Mouse (Mus musculus) limb, embryonic 12.5 days (tissue): ENCODE data around the gene Slc2a3. TPM values are rescaled to one million over a fixed set of nuclear protein-coding genes. Genes with fewer than 3 reads are reported as not detected.
A peak's percentile ranks its signal among the peaks of the same experiment; 100 is the strongest.

Experiments used
- ATAC-seq: fragments of 200-750 bp; cut with Nextera tagmentation; 2 replicates; pipeline ENCODE4 v1.8.0; 2017; ENCODE audit warnings: low read depth, moderate TSS enrichment; ENCODE audit not compliant: insufficient number of reproducible peaks, insufficient read depth, low FRiP score, low TSS enrichment
- H3K27ac ChIP-seq: fragments of 300-500 bp; sonication (generic); 2 replicates; pipeline ENCODE4 v1.5.1; 2016; ENCODE audit warnings: mild to moderate bottlenecking, moderate library complexity
- H3K27me3 ChIP-seq: fragments of 300-500 bp; sonication (generic); 2 replicates; pipeline ENCODE4 v1.6.1; 2016; ENCODE audit warnings: mild to moderate bottlenecking, moderate library complexity
- H3K36me3 ChIP-seq: fragments of 300-500 bp; sonication (generic); 2 replicates; pipeline ENCODE4 v1.6.1; 2016; ENCODE audit warnings: mild to moderate bottlenecking, moderate library complexity
- H3K4me1 ChIP-seq: fragments of 300-500 bp; sonication (generic); replicated peaks from 2 replicates; pipeline ENCODE4 v1.6.1; 2016
- H3K4me2 ChIP-seq: fragments of 300-500 bp; sonication (generic); 2 replicates; pipeline ENCODE4 v1.6.1; 2016; ENCODE audit warnings: mild to moderate bottlenecking, moderate library complexity
- H3K4me3 ChIP-seq: fragments of 300-500 bp; sonication (generic); replicated peaks from 2 replicates; pipeline ENCODE4 v1.5.1; 2016; ENCODE audit warnings: mild to moderate bottlenecking
- H3K9ac ChIP-seq: fragments of 300-500 bp; sonication (generic); replicated peaks from 2 replicates; pipeline ENCODE4 v1.6.1; 2016; ENCODE audit warnings: mild to moderate bottlenecking, moderate library complexity
- H3K9me3 ChIP-seq: fragments of 300-500 bp; sonication (generic); 2 replicates; pipeline ENCODE4 v1.6.1; 2016; ENCODE audit warnings: mild to moderate bottlenecking, moderate library complexity
- WGBS: fragments of 180-500 bp; shearing (Covaris S2); methylation state at CpG from one replicate; pipeline ENCODE4 v1.1.7; 2016; 5-methylcytosine and 5-hydroxymethylcytosine counted together
- polyA plus RNA-seq: library from polyadenylated mRNA; unstranded; fragments of >200 nt; fragmentation: Nextera tagmentation; extraction: Ambion mirVana; gene quantifications from 2 replicates; pipeline ENCODE4 v1.2.1, GENCODE M21; 2016

Gene Slc2a3
- polyA plus RNA-seq, 1 experiment from 2014 or later, result 89.5 TPM

DNA sequence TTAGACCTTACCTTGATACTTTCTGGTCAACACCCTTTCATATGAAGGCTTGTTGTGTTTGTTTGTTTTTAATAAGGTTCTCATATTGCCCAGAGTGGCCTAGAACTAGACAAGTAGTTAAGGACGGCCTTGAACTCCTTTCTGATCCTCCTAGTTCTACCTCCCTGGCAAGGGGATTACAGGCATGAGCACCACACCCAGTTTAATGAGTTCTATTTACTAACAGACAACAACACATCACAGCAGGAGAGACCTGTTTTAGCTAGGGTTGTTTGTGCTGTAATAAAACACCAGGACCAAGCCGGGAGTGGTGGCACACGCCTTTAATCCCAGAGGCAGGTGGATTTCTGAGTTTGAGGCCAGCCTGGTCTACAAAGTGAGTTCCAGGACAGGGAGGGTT is 39.0 kb downstream of the Slc2a3 start:
- no peak for ATAC-seq
- WGBS, result 53% methylated on average over 3 of the region's 3 CpGs
- H3K4me3 ChIP-seq, result no peak overlapping the region
- H3K27me3 ChIP-seq, result peaks cover 4% of the 10 kb centered on the region; the same call in 1 of the 2 replicates
- H3K9me3 ChIP-seq, result no peaks in the 10 kb centered on the region
- H3K27ac ChIP-seq, result no peak overlapping the region
- no peak overlapping the region for H3K9ac ChIP-seq
- H3K4me2 ChIP-seq, result no peak overlapping the region
- H3K36me3 ChIP-seq, result no peaks in the 10 kb centered on the region
- peaks cover 26% of the 10 kb centered on the region for H3K4me1 ChIP-seq

GRCm38 (mm10) chr6:122761901-122762300 is 39.5 kb downstream of the Slc2a3 start:
- no peaks in the 10 kb centered on the region for H3K9me3 ChIP-seq
- no peak for ATAC-seq
- H3K4me3 ChIP-seq, result no peak overlapping the region
- peaks cover 4% of the 10 kb centered on the region; the same call in 1 of the 2 replicates for H3K27me3 ChIP-seq
- no peak overlapping the region for H3K9ac ChIP-seq
- peaks cover 24% of the 10 kb centered on the region for H3K4me1 ChIP-seq
- peak overlapping the region; percentile 50; the same call in 1 of the 2 replicates for H3K4me2 ChIP-seq
- no peaks in the 10 kb centered on the region for H3K36me3 ChIP-seq
- H3K27ac ChIP-seq, result no peak overlapping the region

DNA sequence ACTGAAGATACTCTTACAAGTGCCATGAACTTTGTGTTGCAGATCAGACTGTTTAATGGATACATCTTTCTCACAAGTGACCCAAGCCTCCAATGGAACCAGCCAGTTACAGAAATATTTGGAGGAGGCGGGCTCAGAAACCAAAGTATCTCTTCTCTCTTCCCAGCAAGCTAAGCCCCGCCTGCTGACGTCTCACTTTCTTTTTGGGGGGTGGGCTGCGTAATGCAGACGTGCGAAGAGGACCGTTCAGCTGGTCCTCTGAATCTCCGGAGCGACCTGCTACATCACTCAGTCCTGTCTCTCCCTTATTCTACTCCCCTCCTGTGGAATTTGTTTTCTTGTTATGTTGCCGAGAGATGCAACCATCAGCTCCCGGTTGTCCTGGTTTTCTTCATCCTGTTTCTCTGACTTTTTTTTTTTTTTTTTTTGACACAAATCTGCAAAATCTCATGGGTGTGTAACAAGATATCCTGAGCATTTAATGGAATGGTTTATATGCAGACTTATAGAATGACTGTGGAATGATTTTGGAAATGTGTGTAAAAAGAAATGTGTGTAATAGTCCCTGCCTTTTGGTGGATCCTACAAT is 40.3 kb downstream of the Slc2a3 start:
- Histone ChIP-seq H3K4me2 (peak overlapping the region; percentile 50), H3K27ac (no peak overlapping the region), H3K9me3 (no peaks in the 10 kb centered on the region), H3K4me1 (peaks cover 20% of the 10 kb centered on the region), H3K27me3 (peaks cover 4% of the 10 kb centered on the region; the same call in 1 of the 2 replicates), H3K36me3 (no peaks in the 10 kb centered on the region), H3K4me3 (peak overlapping the region; percentile 40), H3K9ac (no peak overlapping the region)
- 1% methylated on average over 11 of the region's 11 CpGs for WGBS
- peak; percentile 58 for ATAC-seq

DNA sequence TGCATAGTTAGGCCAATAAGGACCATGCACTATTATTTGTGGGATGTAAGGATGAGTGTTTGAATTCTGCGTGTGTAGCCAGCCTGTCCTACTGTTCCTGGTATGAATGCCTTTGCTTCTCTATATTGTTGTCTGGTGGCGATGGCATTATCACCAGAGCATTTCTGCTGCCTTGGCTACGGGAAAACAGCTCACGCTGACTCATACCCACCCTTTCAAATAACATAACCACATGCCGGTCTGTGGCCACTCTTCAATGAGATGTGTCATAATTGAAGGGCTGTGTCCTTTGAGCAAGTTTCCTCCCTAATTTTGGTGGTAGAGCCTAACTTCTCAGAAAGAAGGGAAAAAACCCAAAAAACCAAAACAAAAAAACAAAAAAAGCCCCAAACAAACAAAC is 42.7 kb downstream of the Slc2a3 start:
- Histone ChIP-seq H3K4me3 (no peak overlapping the region), H3K27ac (no peak overlapping the region), H3K4me1 (peaks cover 3% of the 10 kb centered on the region), H3K27me3 (peaks cover 4% of the 10 kb centered on the region; the same call in 1 of the 2 replicates), H3K36me3 (no peaks in the 10 kb centered on the region), H3K9ac (no peak overlapping the region), H3K9me3 (no peaks in the 10 kb centered on the region), H3K4me2 (no peak overlapping the region)
- ATAC-seq, result no peak
- 93% methylated on average over 5 of the region's 5 CpGs for WGBS

GRCm38 (mm10) chr6:122755913-122756312 is 45.5 kb downstream of the Slc2a3 start:
- Histone ChIP-seq H3K4me1 (no peaks in the 10 kb centered on the region), H3K27ac (no peak overlapping the region), H3K4me2 (no peak overlapping the region), H3K9me3 (no peaks in the 10 kb centered on the region), H3K9ac (no peak overlapping the region), H3K4me3 (no peak overlapping the region), H3K27me3 (no peaks in the 10 kb centered on the region), H3K36me3 (no peaks in the 10 kb centered on the region)
- no peak for ATAC-seq
- WGBS, result 31% methylated on average over 1 of the region's 2 CpGs

GRCm38 (mm10) chr6:122750579-122750978 is 50.9 kb downstream of the Slc2a3 start:
- H3K9ac ChIP-seq, result no peak overlapping the region
- WGBS, result 87% methylated on average over 6 of the region's 6 CpGs
- no peak for ATAC-seq

DNA sequence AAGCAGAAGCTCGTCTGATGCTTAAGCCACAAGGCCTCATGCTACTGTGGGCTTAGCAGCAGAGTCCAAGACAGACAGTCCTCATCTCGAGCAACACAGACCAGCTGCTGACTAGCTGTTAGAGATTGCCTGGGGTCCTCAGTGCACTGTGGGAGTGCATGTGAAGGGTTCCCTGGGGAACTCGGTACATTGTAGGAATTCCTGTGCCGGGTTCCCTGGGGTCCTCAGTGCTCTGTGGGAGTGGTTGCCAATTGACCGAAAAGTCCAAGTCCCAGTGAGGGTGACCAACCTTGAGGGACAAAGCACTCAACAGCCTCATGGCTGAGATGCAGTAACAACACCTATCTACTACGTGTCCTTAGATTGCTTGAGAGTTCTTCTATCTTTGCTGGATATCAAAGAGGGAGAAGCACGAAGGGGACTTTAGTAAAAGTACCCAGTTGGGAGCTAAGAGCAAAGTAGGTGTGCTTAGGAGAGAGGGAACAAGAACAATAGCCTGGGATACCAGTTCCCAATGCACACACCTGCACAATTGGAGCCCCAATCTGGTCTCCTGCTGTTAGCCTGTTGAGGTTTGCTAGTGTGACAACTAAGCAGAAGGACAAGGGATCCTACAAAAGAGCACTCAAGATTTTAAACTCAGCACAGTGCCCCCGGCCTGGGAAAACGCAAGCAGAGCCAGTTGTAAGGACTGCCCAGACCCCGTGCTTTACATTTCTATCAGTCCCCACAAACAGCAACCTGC is 56.8 kb downstream of the Slc2a3 start:
- peaks cover 6% of the 10 kb centered on the region; the same call in 1 of the 2 replicates for H3K4me1 ChIP-seq
- H3K9ac ChIP-seq, result no peak overlapping the region
- H3K9me3 ChIP-seq, result no peaks in the 10 kb centered on the region
- no peak for ATAC-seq
- peaks cover 37% of the 10 kb centered on the region for H3K27me3 ChIP-seq
- peak overlapping the region; percentile 41; the same call in 1 of the 2 replicates for H3K27ac ChIP-seq
- no peaks in the 10 kb centered on the region for H3K36me3 ChIP-seq
- no peak overlapping the region for H3K4me3 ChIP-seq
- H3K4me2 ChIP-seq, result no peak overlapping the region
- 31% methylated on average over 10 of the region's 10 CpGs for WGBS

More at GRCm38 (mm10) chr6:122750579-122750978, 50.9 kb downstream of the Slc2a3 start:
- H3K4me2 ChIP-seq, result no peak overlapping the region
- no peaks in the 10 kb centered on the region for H3K27me3 ChIP-seq
- no peaks in the 10 kb centered on the region for H3K9me3 ChIP-seq
- no peak overlapping the region for H3K4me3 ChIP-seq
- no peaks in the 10 kb centered on the region for H3K36me3 ChIP-seq
- H3K27ac ChIP-seq, result no peak overlapping the region
- no peaks in the 10 kb centered on the region for H3K4me1 ChIP-seq

- H3K4me1 ChIP-seq, result peaks cover 6% of the 10 kb centered on the region; the same call in 1 of the 2 replicates
- 0 out of 2 replicates have a peak, but pooled peaks cover 3% of the 10 kb centered on the region for H3K36me3 ChIP-seq
- WGBS, result 17% methylated on average over 11 of the region's 11 CpGs
- H3K27me3 ChIP-seq, result peaks cover 37% of the 10 kb centered on the region
- no peak overlapping the region for H3K27ac ChIP-seq
- H3K4me2 ChIP-seq, result 0 out of 2 replicates have a peak overlapping the region, but pooled peaks have one; percentile 75
- H3K4me3 ChIP-seq, result no peak overlapping the region
- H3K9me3 ChIP-seq, result no peaks in the 10 kb centered on the region
- no peak for ATAC-seq
- H3K9ac ChIP-seq, result no peak overlapping the region
Observed at GRCm38 (mm10) chr6:122743353-122743752, 58.1 kb downstream of the Slc2a3 start.

- WGBS, result 1% methylated on average over 23 of the region's 23 CpGs
- peaks cover 3% of the 10 kb centered on the region; the same call in 1 of the 2 replicates for H3K36me3 ChIP-seq
- peaks cover 37% of the 10 kb centered on the region for H3K27me3 ChIP-seq
- peak overlapping the region; percentile 52 for H3K4me3 ChIP-seq
- no peak overlapping the region for H3K27ac ChIP-seq
- no peak; the same call in 1 of the 2 replicates for ATAC-seq
- H3K9me3 ChIP-seq, result no peaks in the 10 kb centered on the region
- H3K4me2 ChIP-seq, result peak overlapping the region; percentile 75
- peak overlapping the region; percentile 60 for H3K9ac ChIP-seq
- H3K4me1 ChIP-seq, result peaks cover 6% of the 10 kb centered on the region; the same call in 1 of the 2 replicates
Observed at GRCm38 (mm10) chr6:122742228-122742899, 59.1 kb downstream of the Slc2a3 start.

GRCm38 (mm10) chr6:122741460-122742227 is 59.8 kb downstream of the Slc2a3 start:
- Histone ChIP-seq H3K27me3 (peaks cover 37% of the 10 kb centered on the region), H3K4me3 (peak overlapping the region; percentile 52), H3K4me2 (peak overlapping the region; percentile 75), H3K27ac (no peak overlapping the region), H3K9ac (peak overlapping the region; percentile 60), H3K36me3 (peaks cover 10% of the 10 kb centered on the region; the same call in 1 of the 2 replicates), H3K9me3 (no peaks in the 10 kb centered on the region), H3K4me1 (peaks cover 6% of the 10 kb centered on the region; the same call in 1 of the 2 replicates)
- no peak for ATAC-seq
- 3% methylated on average over 25 of the region's 25 CpGs for WGBS
